Mouse (Mus musculus) intestine, postnatal 0 days (tissue): ENCODE data around the gene Gm20518. TPM values are rescaled to one million over a fixed set of nuclear protein-coding genes. Genes with fewer than 3 reads are reported as not detected.

Experiments used
- ATAC-seq: fragments of 200-750 bp; cut with Nextera tagmentation; 2 replicates; pipeline ENCODE4 v1.8.0; 2017; ENCODE audit warnings: mild to moderate bottlenecking, moderate TSS enrichment, moderate library complexity
- H3K27ac ChIP-seq: fragments of 300-500 bp; sonication (generic); 2 replicates; pipeline ENCODE4 v1.5.1; 2014; ENCODE audit warnings: mild to moderate bottlenecking, low read depth, low read length, moderate library complexity
- H3K27me3 ChIP-seq: fragments of 300-500 bp; sonication (generic); replicated peaks from 2 replicates; pipeline ENCODE4 v1.6.1; 2014; ENCODE audit warnings: low read length, mixed read lengths; ENCODE audit not compliant: control insufficient read depth, insufficient read depth
- H3K36me3 ChIP-seq: fragments of 300-500 bp; sonication (generic); 2 replicates; pipeline ENCODE4 v1.6.1; 2014; ENCODE audit warnings: mild to moderate bottlenecking, moderate library complexity; ENCODE audit not compliant: control insufficient read depth, insufficient read depth
- H3K4me1 ChIP-seq: fragments of 300-500 bp; sonication (generic); replicated peaks from 2 replicates; pipeline ENCODE4 v1.6.1; 2014; ENCODE audit warnings: antibody characterized with exemption, low read length, mixed read lengths; ENCODE audit not compliant: control insufficient read depth, insufficient read depth
- H3K4me2 ChIP-seq: fragments of 300-500 bp; sonication (generic); replicated peaks from 2 replicates; pipeline ENCODE4 v1.6.1; 2014; ENCODE audit warnings: low read depth, mild to moderate bottlenecking, moderate library complexity
- H3K4me3 ChIP-seq: fragments of 300-500 bp; sonication (generic); 2 replicates; pipeline ENCODE4 v1.5.1; 2014; ENCODE audit warnings: low read depth, low read length
- H3K9ac ChIP-seq: fragments of 300-500 bp; sonication (generic); 2 replicates; pipeline ENCODE4 v1.6.1; 2014; ENCODE audit warnings: mild to moderate bottlenecking, low read depth, low read length
- H3K9me3 ChIP-seq: fragments of 300-500 bp; sonication (generic); 2 replicates; pipeline ENCODE4 v1.6.1; 2016; ENCODE audit warnings: mixed run types; ENCODE audit not compliant: control insufficient read depth
- CTCF ChIP-seq: sonication (generic); IDR thresholded peaks from 2 replicates; pipeline ENCODE4 v1.5.1; 2016; ENCODE audit warnings: low read depth, mild to moderate bottlenecking, control low read depth, antibody characterized with exemption, moderate library complexity
- WGBS: fragments of 180-500 bp; shearing (Covaris S2); extraction: QIAGEN DNeasy Blood & Tissue Kit; methylation state at CpG from one replicate; pipeline ENCODE4 v1.1.7; 2014; 5-methylcytosine and 5-hydroxymethylcytosine counted together
- polyA plus RNA-seq: library from polyadenylated mRNA; unstranded; fragments of >200 nt; fragmentation: Nextera tagmentation; extraction: Ambion mirVana; gene quantifications from 2 replicates; pipeline ENCODE4 v1.2.1, GENCODE M21; 2015

The Gm20518 gene
- polyA plus RNA-seq, 1 experiment from 2014 or later: not detected

DNA sequence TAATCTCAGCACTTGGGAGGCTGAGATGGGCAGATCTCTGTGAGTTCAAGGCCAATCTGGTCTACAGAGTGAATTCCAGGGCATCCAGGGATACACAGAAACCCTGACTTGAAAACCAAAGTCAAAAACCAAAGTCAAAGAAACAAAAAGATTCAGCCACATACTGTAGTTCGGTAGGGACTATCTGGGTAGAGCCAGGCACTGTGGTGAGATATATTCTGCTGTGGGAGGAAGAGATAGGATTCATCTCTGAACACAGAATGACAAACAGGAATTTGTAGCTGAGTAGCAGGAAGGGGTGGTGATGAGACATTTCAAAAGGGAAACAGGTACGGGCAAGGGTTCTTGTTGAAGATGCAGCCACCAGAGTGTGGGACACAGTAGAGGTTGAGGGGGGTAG, 63.2 kb downstream of the Gm20518 start:
- no peak overlapping the region for H3K4me2 ChIP-seq
- no peak for ATAC-seq
- H3K27ac ChIP-seq: no peak overlapping the region
- no peak overlapping the region for H3K9ac ChIP-seq
- TF ChIP-seq CTCF: no peak
- H3K36me3 ChIP-seq: no peaks in the 10 kb centered on the region
- no peaks in the 10 kb centered on the region for H3K9me3 ChIP-seq
- 0 out of 2 replicates have a peak, but pooled peaks cover 3% of the 10 kb centered on the region for H3K4me1 ChIP-seq
- peaks cover 32% of the 10 kb centered on the region for H3K27me3 ChIP-seq
- no peak overlapping the region for H3K4me3 ChIP-seq
- WGBS: 78% methylated on average over 2 of the region's 2 CpGs

DNA sequence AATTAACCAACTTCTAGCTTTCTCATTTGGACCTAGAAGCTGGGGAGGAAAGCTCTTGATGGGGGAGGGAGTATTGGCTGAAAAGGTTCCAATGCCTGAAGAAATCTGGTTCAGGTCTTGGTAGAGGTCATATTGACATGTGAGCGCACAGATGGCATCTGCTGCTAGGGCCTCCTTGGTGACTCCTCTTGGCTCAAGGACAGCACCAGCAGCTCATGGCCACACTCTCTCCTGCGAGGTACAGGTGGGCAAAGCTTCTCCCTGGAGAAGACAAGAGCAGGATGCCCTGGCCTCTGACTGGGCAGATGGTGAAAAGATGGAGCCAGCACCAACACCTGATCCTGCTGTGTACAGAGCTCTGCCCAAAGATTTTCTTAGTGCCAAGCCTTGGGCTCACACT, 65.0 kb downstream of the Gm20518 start:
- no peak overlapping the region for H3K4me3 ChIP-seq
- no peak for TF ChIP-seq CTCF
- no peaks in the 10 kb centered on the region for H3K9me3 ChIP-seq
- no peak overlapping the region for H3K4me2 ChIP-seq
- H3K27ac ChIP-seq: no peak overlapping the region
- H3K27me3 ChIP-seq: peaks cover 15% of the 10 kb centered on the region
- no peaks in the 10 kb centered on the region for H3K4me1 ChIP-seq
- ATAC-seq: no peak
- no peaks in the 10 kb centered on the region for H3K36me3 ChIP-seq
- H3K9ac ChIP-seq: no peak overlapping the region
- 77% methylated on average over 2 of the region's 2 CpGs for WGBS

DNA sequence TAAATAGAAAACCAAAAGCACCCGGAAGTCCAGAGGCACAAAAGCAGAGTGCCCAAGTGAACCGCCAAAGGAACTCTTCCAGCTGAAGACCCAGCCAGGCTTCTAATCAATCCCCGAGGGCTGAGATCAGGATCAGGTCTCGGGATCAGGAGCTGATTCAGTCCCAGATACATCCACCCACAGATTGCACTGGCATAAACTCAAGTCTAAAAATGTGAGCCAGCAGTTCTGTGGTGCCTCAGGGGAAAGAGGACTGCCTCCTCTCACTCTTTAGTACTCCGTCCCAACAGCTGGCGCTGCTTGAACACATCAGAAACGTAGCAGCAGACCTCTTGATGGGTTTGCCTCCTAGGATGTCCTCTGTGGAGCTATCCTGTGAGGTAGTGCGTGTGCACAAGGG, 74.9 kb downstream of the Gm20518 start:
- ATAC-seq: no peak
- H3K27me3 ChIP-seq: peaks cover 10% of the 10 kb centered on the region; the same call in 1 of the 2 replicates
- no peak overlapping the region for H3K4me3 ChIP-seq
- 93% methylated on average over 8 of the region's 8 CpGs for WGBS
- no peak overlapping the region for H3K27ac ChIP-seq
- no peak overlapping the region for H3K9ac ChIP-seq
- no peaks in the 10 kb centered on the region for H3K9me3 ChIP-seq
- H3K36me3 ChIP-seq: no peaks in the 10 kb centered on the region
- no peaks in the 10 kb centered on the region; the same call in 1 of the 2 replicates for H3K4me1 ChIP-seq
- no peak for TF ChIP-seq CTCF
- no peak overlapping the region for H3K4me2 ChIP-seq

DNA sequence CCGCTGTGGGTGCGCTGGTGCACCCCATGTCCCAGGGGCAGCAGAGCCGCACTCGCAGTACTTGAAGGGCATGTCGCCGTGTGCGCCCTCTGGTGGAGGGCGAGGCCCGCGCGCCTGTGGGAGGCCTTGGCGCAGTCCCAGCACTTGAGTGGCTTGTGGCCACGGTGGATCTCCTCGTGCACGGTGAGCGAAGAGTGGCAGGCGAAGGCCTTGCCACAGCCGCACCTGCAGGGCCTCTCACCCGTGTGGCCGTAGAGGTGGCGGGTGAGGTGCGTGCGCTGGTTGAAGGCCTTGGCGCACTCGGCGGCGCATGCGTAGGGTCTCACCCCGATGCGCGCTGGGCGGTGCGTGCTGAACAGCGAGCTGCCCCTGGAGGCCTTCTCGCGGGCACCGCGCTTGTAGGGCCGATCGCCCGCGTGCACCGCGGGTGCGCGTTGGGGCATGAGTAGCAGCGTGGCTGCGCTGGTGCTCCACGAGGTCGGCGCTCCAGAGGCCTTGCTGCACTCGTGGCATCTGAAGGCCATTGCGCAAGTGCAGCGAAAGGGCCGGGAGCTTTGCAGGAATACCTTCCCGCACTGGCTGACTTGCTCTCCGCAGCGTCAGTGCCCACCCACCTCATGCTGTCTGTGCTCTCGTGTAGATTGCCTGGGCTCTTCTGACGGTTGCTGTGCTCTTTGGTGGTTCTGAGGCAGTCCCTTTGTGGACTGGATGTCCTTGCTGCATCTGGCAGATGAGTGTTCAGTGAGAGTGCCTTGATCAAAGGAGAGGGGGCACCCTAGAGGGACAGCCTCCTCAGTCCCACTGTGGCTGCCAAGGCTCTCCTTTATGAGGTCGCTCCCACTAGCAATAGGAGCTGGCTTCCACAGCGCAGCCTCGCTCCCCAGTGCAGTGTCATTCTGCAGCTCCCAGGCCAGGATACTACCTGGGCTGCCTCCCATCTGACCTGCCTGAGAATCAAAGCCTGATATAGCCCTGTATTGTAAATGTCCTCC, 75.8 kb downstream of the Gm20518 start:
- no peaks in the 10 kb centered on the region for H3K36me3 ChIP-seq
- ATAC-seq: peak; percentile 78
- 3% methylated on average over 63 of the region's 63 CpGs for WGBS
- peaks cover 13% of the 10 kb centered on the region; the same call in 1 of the 2 replicates for H3K27me3 ChIP-seq
- no peak overlapping the region for H3K27ac ChIP-seq
- no peaks in the 10 kb centered on the region for H3K9me3 ChIP-seq
- H3K4me3 ChIP-seq: peak overlapping the region; percentile 39
- H3K4me2 ChIP-seq: peak overlapping the region; percentile 79
- H3K9ac ChIP-seq: peak overlapping the region; percentile 41; the same call in 1 of the 2 replicates
- no peaks in the 10 kb centered on the region; the same call in 1 of the 2 replicates for H3K4me1 ChIP-seq
- TF ChIP-seq CTCF: peak; percentile 96

DNA sequence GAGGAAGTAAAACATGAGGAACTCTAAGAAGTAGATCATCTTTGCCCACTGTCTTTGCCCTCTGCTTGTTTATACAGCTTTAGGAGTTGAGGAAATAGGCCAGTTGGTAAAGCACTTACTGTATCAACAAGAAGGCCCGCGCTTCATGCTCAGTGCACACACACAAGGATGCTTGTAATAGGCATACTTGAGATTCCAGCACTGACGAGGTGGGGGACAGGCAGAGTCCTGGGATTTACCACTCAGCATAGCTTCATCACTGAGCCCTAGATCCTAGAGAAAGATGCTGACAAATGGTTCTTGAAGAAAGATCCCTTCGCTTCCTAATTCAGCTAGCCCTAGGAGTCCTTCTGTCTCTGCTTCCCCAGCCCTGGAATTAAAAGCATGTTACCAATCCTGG, 78.3 kb downstream of the Gm20518 start:
- no peaks in the 10 kb centered on the region for H3K9me3 ChIP-seq
- H3K4me3 ChIP-seq: no peak overlapping the region
- H3K36me3 ChIP-seq: no peaks in the 10 kb centered on the region
- ATAC-seq: no peak
- 37% methylated on average over 4 of the region's 4 CpGs for WGBS
- no peak overlapping the region for H3K4me2 ChIP-seq
- H3K27me3 ChIP-seq: peaks cover 15% of the 10 kb centered on the region
- H3K4me1 ChIP-seq: no peaks in the 10 kb centered on the region; the same call in 1 of the 2 replicates
- no peak for TF ChIP-seq CTCF
- H3K27ac ChIP-seq: no peak overlapping the region
- no peak overlapping the region for H3K9ac ChIP-seq

DNA sequence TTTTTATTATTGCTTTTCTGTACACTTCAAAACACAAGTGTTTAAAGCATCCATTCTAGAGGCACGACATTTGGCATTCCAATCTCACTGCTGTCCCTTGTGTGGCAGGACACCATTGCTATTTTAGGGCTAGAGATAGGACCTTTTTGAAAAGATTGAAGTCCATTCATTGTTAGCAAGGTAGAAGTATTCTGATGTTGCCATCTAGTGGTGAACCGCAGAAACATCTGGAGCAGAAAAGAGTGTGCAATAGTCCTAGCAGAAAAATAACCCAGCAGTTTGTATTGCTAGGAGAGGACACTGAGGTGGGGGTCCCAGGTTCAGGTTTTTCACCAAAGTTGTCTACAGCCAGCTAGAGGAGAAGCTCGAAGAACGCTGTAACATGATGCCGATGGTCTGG, 79.4 kb downstream of the Gm20518 start:
- 5% methylated on average over 5 of the region's 5 CpGs for WGBS
- H3K4me1 ChIP-seq: no peaks in the 10 kb centered on the region; the same call in 1 of the 2 replicates
- H3K27ac ChIP-seq: no peak overlapping the region
- peaks cover 18% of the 10 kb centered on the region for H3K27me3 ChIP-seq
- no peaks in the 10 kb centered on the region for H3K9me3 ChIP-seq
- H3K4me2 ChIP-seq: no peak overlapping the region
- TF ChIP-seq CTCF: peak; percentile 87
- no peak for ATAC-seq
- no peak overlapping the region for H3K9ac ChIP-seq
- H3K36me3 ChIP-seq: no peaks in the 10 kb centered on the region
- no peak overlapping the region for H3K4me3 ChIP-seq
